Mouse (Mus musculus): ENCODE data around the gene Pnliprp2.

DNA sequence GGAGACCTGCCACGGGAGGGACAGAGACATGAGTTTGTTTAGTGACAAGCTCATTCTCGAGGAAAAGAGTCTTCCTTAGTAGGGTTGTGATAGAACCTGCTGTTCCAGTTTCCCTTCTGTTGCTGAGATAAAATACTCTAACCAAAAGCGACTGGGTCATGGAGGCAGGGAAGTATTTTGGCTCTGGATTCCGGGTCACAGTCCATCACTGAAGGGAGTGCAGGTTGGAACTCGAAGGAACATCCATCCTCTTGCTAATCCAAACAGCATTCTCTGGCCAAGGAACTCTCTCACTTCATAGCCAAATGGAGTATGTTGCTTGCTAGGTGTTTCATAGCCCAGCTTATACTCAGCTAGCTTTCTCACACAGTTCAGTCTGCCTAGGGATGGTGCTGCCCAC is 16.9 kb downstream of the Pnliprp2 start:
- TF ChIP-seq POLR2A (IDR thresholded peaks at IDR 0.05; ENCODE audit: borderline replicate concordance, insufficient read depth, low read length), result no peak
- no peak for TF ChIP-seq CTCF (IDR thresholded peaks at IDR 0.05; ENCODE audit: borderline replicate concordance, insufficient read depth, low read depth, low read length)

Measured in cerebellum, adult 2 months (tissue).